Mouse (Mus musculus) embryonic facial prominence, embryonic 14.5 days (tissue): Measurements from ENCODE around the gene Ttc28. TPM values are rescaled to one million over a fixed set of nuclear protein-coding genes. Genes with fewer than 3 reads are reported as not detected.

Experiments used
- ATAC-seq: fragments of 200-750 bp; cut with Nextera tagmentation; 2 replicates; pipeline ENCODE4 v1.8.0; 2017; ENCODE audit warnings: low read depth, moderate number of reproducible peaks, moderate TSS enrichment
- DNase-seq: peaks from one replicate; pipeline ENCODE4 v3.0.0-alpha.2; 2015; ENCODE audit warnings: low spot score
- H3K27ac ChIP-seq: fragments of 300-500 bp; sonication (generic); replicated peaks from 2 replicates; pipeline ENCODE4 v1.5.1; 2014; ENCODE audit warnings: low read depth, mild to moderate bottlenecking, low read length, moderate library complexity
- H3K27me3 ChIP-seq: fragments of 300-500 bp; sonication (generic); replicated peaks from 2 replicates; pipeline ENCODE4 v1.6.1; 2014; ENCODE audit warnings: low read length; ENCODE audit not compliant: control insufficient read depth, insufficient read depth
- H3K36me3 ChIP-seq: fragments of 300-500 bp; sonication (generic); 2 replicates; pipeline ENCODE4 v1.6.1; 2014; ENCODE audit warnings: low read length, mixed read lengths; ENCODE audit not compliant: control insufficient read depth, insufficient read depth
- H3K4me1 ChIP-seq: fragments of 300-500 bp; sonication (generic); 2 replicates; pipeline ENCODE4 v1.6.1; 2014; ENCODE audit warnings: antibody characterized with exemption, low read length; ENCODE audit not compliant: control insufficient read depth, insufficient read depth
- H3K4me2 ChIP-seq: fragments of 300-500 bp; sonication (generic); 2 replicates; pipeline ENCODE4 v1.6.1; 2014; ENCODE audit warnings: low read depth, mild to moderate bottlenecking, low read length, moderate library complexity, mixed read lengths
- H3K4me3 ChIP-seq: fragments of 300-500 bp; sonication (generic); 2 replicates; pipeline ENCODE4 v1.5.1; 2014; ENCODE audit warnings: low read depth, mild to moderate bottlenecking, low read length
- H3K9ac ChIP-seq: fragments of 300-500 bp; sonication (generic); 2 replicates; pipeline ENCODE4 v1.6.1; 2014; ENCODE audit warnings: low read depth, mild to moderate bottlenecking, low read length, moderate library complexity, mixed read lengths
- H3K9me3 ChIP-seq: fragments of 300-500 bp; sonication (generic); 2 replicates; pipeline ENCODE4 v1.6.1; 2016; ENCODE audit warnings: low read length; ENCODE audit not compliant: control insufficient read depth
- WGBS: fragments of 180-500 bp; shearing (Covaris S2); extraction: QIAGEN DNeasy Blood & Tissue Kit; methylation state at CpG from one replicate; pipeline ENCODE4 v1.1.7; 2014; 5-methylcytosine and 5-hydroxymethylcytosine counted together
- polyA plus RNA-seq: library from polyadenylated mRNA; unstranded; fragments of >200 nt; fragmentation: Nextera tagmentation; extraction: Ambion mirVana; gene quantifications from 2 replicates; pipeline ENCODE4 v1.2.1, GENCODE M21; 2014

The Ttc28 gene
- polyA plus RNA-seq, 1 experiment from 2014 or later, result 17.4 TPM

- Histone ChIP-seq H3K4me2 (no peak overlapping the region), H3K27ac (no peak overlapping the region), H3K4me3 (no peak overlapping the region), H3K9ac (no peak overlapping the region), H3K9me3 (0 out of 2 replicates have a peak, but pooled peaks cover 6% of the 10 kb centered on the region), H3K36me3 (no peaks in the 10 kb centered on the region), H3K27me3 (no peaks in the 10 kb centered on the region), H3K4me1 (no peaks in the 10 kb centered on the region)
- no peak for DNase-seq
- WGBS, result 84% methylated on average over 3 of the region's 3 CpGs
- no peak for ATAC-seq
Observed at GRCm38 (mm10) chr5:111304730-111305129, 425.1 kb downstream of the Ttc28 start.

DNA sequence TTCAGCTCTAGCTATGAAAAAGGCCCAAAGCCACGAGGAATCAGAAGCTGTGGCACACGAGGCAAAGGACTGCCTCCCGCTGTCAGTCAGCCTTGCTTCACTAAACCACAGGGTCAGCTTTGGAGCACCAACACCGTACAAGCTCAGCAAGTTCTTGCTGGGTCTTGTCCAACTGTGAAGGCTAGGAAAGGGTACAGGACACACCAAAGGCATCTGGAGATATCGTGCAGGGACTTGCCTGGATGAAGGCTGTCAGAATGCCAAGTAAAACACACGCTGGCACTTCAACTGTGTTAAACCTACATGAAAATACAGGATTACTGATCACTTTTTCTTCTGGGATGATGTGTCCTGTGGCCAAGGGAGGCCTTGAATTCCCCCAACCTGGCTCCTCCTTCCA, 430.6 kb downstream of the Ttc28 start:
- H3K4me2 ChIP-seq, result no peak overlapping the region
- ATAC-seq (peak; percentile 81), DNase-seq (peak; percentile 73)
- H3K9me3 ChIP-seq, result peaks cover 10% of the 10 kb centered on the region
- no peaks in the 10 kb centered on the region for H3K36me3 ChIP-seq
- WGBS, result 52% methylated on average over 6 of the region's 6 CpGs
- H3K27me3 ChIP-seq, result no peaks in the 10 kb centered on the region
- H3K4me3 ChIP-seq, result no peak overlapping the region
- no peak overlapping the region for H3K9ac ChIP-seq
- H3K4me1 ChIP-seq, result no peaks in the 10 kb centered on the region
- no peak overlapping the region for H3K27ac ChIP-seq

DNA sequence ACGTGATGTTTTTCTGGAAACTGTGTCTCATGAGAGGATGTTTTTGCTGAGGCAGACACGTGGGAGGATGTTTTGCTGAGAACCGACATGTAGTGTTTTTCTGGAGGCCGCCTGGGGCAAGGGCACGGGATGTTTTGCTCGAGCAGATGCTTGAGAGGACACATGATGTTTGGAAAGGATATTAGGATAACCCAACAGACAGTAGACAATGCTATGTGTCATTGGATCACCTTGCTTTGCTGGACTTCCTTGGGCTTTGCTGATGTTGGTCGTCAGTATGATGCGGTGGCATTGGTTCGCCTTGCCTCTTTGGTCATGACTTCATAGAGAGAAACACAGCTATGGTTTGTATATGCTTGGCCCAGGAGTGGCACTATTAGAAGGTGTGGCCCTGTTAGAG, 434.2 kb downstream of the Ttc28 start:
- Histone ChIP-seq H3K36me3 (no peaks in the 10 kb centered on the region), H3K4me1 (no peaks in the 10 kb centered on the region), H3K9me3 (peaks cover 9% of the 10 kb centered on the region), H3K9ac (no peak overlapping the region), H3K4me2 (no peak overlapping the region), H3K27ac (no peak overlapping the region), H3K27me3 (no peaks in the 10 kb centered on the region), H3K4me3 (no peak overlapping the region)
- no peak for ATAC-seq
- 88% methylated on average over 9 of the region's 9 CpGs for whole genome bisulfite sequencing
- DNase-seq, result no peak

DNA sequence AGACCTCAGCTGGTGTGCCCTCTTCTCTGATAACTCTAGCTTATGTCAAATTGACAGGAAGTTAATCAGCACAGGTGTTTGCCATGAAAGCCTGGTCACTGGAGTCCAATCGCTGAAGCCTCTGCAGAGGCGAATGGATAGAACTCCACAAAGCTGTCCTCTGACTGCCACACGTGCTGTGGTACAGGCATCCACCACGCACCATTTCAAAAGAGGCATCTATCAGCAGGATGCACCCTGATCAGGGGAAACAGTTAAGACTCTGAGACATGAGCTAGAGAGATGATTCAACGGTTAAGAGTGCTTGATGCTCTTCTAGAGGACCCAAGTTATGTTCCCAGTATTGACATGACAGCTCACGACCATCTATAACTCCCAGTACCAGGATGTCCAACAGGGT, 435.5 kb downstream of the Ttc28 start:
- no peaks in the 10 kb centered on the region for H3K36me3 ChIP-seq
- H3K4me1 ChIP-seq, result no peaks in the 10 kb centered on the region
- no peak overlapping the region for H3K4me3 ChIP-seq
- ATAC-seq, result no peak
- no peak overlapping the region for H3K27ac ChIP-seq
- H3K4me2 ChIP-seq, result no peak overlapping the region
- no peak overlapping the region for H3K9ac ChIP-seq
- H3K9me3 ChIP-seq, result peaks cover 9% of the 10 kb centered on the region
- DNase-seq, result no peak
- no peaks in the 10 kb centered on the region for H3K27me3 ChIP-seq
- WGBS, result 86% methylated on average over 6 of the region's 6 CpGs

- Histone ChIP-seq H3K27ac (no peak overlapping the region), H3K9me3 (peaks cover 9% of the 10 kb centered on the region), H3K4me3 (no peak overlapping the region), H3K9ac (no peak overlapping the region), H3K27me3 (no peaks in the 10 kb centered on the region), H3K4me1 (no peaks in the 10 kb centered on the region), H3K36me3 (no peaks in the 10 kb centered on the region), H3K4me2 (no peak overlapping the region)
- ATAC-seq, result no peak
- DNase-seq, result peak; percentile 32
- 67% methylated on average over 3 of the region's 3 CpGs for WGBS
Observed at GRCm38 (mm10) chr5:111317526-111317925, 437.9 kb downstream of the Ttc28 start.

DNA sequence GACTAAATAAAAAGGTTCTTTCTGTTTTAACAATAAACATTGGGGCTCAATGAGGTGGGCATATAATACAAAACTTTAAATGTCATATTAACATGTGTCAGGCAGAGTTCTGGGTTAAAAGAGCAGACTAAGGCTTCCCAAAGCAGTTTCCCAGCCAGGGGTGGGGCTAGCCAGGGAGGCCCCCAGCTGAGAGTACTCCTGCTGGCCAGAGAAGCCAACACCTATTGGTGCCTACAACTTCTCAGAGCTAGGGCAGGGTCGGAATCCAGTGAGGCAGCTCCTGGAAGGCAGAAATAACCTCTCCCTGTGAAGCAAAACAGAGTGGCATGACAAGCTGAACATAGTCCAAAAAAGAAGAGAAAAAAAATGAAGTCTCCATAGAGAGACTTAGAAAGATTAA, 439.3 kb downstream of the Ttc28 start:
- Histone ChIP-seq H3K27ac (no peak overlapping the region), H3K27me3 (no peaks in the 10 kb centered on the region), H3K4me2 (no peak overlapping the region), H3K4me3 (no peak overlapping the region), H3K9me3 (peaks cover 4% of the 10 kb centered on the region), H3K36me3 (no peaks in the 10 kb centered on the region), H3K9ac (no peak overlapping the region), H3K4me1 (no peaks in the 10 kb centered on the region)
- WGBS, result 54% methylated on average over 1 of the region's 1 CpGs
- ATAC-seq (no peak), DNase-seq (no peak)

DNA sequence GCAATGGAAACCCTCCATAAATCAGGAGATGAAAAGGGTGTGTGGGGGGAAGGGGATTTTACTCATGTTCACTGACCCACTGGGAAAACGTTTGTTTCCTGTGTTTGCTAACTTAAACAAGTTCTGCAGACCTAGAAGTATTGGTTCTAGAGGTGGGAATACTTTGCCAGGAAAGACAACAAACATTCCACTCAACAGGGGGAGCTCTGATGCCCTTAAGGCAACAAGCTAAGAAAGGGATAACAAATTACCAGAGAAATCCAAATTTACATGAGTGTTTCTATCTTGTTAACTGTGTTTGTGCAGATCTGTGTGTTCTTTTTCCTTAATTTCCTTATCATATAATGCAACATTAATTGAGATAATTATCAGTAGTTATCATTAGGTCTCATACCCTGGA, 446.2 kb downstream of the Ttc28 start:
- no peak for ATAC-seq
- DNase-seq, result no peak
- Histone ChIP-seq H3K27ac (no peak overlapping the region), H3K36me3 (no peaks in the 10 kb centered on the region), H3K4me2 (no peak overlapping the region), H3K4me3 (no peak overlapping the region), H3K9ac (no peak overlapping the region), H3K9me3 (no peaks in the 10 kb centered on the region), H3K4me1 (peaks cover 4% of the 10 kb centered on the region), H3K27me3 (no peaks in the 10 kb centered on the region)
- 21% methylated on average over 1 of the region's 1 CpGs for WGBS

- no peak overlapping the region for H3K4me3 ChIP-seq
- DNase-seq, result no peak
- H3K27ac ChIP-seq, result no peak overlapping the region
- no peaks in the 10 kb centered on the region for H3K9me3 ChIP-seq
- H3K36me3 ChIP-seq, result no peaks in the 10 kb centered on the region
- WGBS, result 77% methylated on average over 7 of the region's 7 CpGs
- H3K27me3 ChIP-seq, result no peaks in the 10 kb centered on the region
- H3K9ac ChIP-seq, result no peak overlapping the region
- no peak overlapping the region for H3K4me2 ChIP-seq
- H3K4me1 ChIP-seq, result peaks cover 14% of the 10 kb centered on the region
- no peak for ATAC-seq
Observed at GRCm38 (mm10) chr5:111327420-111327819, 447.8 kb downstream of the Ttc28 start.

DNA sequence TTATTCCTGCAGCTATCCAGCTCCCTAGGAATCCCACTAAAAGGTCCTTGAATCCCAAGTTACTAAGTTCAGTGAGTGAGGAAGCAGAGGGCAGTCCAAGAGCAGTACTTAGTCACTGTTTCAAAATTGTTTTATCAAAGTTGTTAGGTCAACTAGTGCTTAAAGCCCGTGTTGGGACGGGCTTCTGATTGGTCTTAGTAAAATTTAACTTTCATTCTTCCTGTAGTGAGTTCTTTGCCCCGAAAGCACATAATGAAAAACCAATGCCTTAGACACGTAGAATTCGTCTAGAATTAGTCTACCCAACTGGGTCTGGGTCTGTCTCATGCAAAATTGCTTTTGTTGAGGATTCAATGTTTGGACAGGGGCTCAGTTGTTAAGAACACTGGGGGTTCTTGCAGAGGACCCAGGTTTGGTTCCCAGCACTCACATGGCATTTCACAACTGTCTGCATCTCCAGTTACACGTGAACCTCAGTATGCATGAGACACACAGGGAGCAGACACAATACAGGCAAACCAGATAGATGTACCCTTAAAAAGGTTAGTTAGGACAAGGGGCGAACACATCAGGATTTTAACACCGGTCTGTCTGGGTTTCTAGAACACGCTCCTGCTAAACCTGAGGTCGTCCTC, 450.3 kb downstream of the Ttc28 start:
- Histone ChIP-seq H3K36me3 (peaks cover 4% of the 10 kb centered on the region; the same call in 1 of the 2 replicates), H3K4me2 (peak overlapping the region; percentile 64), H3K4me1 (peaks cover 14% of the 10 kb centered on the region), H3K27me3 (no peaks in the 10 kb centered on the region), H3K9ac (peak overlapping the region; percentile 97), H3K4me3 (peak overlapping the region; percentile 98), H3K9me3 (no peaks in the 10 kb centered on the region), H3K27ac (peak overlapping the region; percentile 90)
- no peak for DNase-seq
- WGBS, result 26% methylated on average over 10 of the region's 10 CpGs
- no peak; the same call in 1 of the 2 replicates for ATAC-seq
